Mouse (Mus musculus) kidney, postnatal 0 days (tissue): ENCODE results near the gene Kifc5b. TPM values are rescaled to one million over a fixed set of nuclear protein-coding genes. Genes with fewer than 3 reads are reported as not detected.

ENCODE experiments used
- ATAC-seq: fragments of 200-750 bp; cut with Nextera tagmentation; replicated peaks from 2 replicates; pipeline ENCODE4 v1.8.0; 2017; ENCODE audit warnings: low read depth, moderate number of reproducible peaks, moderate TSS enrichment, moderate library complexity; ENCODE audit not compliant: low FRiP score
- DNase-seq: peaks from one replicate; pipeline ENCODE4 v3.0.0-alpha.2; 2016; ENCODE audit warnings: low spot score
- H3K27ac ChIP-seq: fragments of 300-500 bp; sonication (generic); 2 replicates; pipeline ENCODE4 v1.5.1; 2014; ENCODE audit warnings: mild to moderate bottlenecking
- H3K27me3 ChIP-seq: fragments of 300-500 bp; sonication (generic); 2 replicates; pipeline ENCODE4 v1.6.1; 2014; ENCODE audit warnings: low read length, mixed read lengths; ENCODE audit not compliant: insufficient read depth
- H3K36me3 ChIP-seq: fragments of 300-500 bp; sonication (generic); 2 replicates; pipeline ENCODE4 v1.6.1; 2014; ENCODE audit warnings: low read length, mixed read lengths; ENCODE audit not compliant: insufficient read depth
- H3K4me1 ChIP-seq: fragments of 300-500 bp; sonication (generic); replicated peaks from 2 replicates; pipeline ENCODE4 v1.6.1; 2014; ENCODE audit warnings: antibody characterized with exemption, low read length, mixed read lengths; ENCODE audit not compliant: insufficient read depth
- H3K4me2 ChIP-seq: fragments of 300-500 bp; sonication (generic); 2 replicates; pipeline ENCODE4 v1.6.1; 2014; ENCODE audit warnings: mild to moderate bottlenecking, low read length, moderate library complexity, mixed read lengths
- H3K4me3 ChIP-seq: fragments of 300-500 bp; sonication (generic); replicated peaks from 2 replicates; pipeline ENCODE4 v1.5.1; 2014; ENCODE audit warnings: low read depth, low read length
- H3K9ac ChIP-seq: fragments of 300-500 bp; sonication (generic); 2 replicates; pipeline ENCODE4 v1.6.1; 2014; ENCODE audit warnings: low read depth, low read length
- H3K9me3 ChIP-seq: fragments of 300-500 bp; sonication (generic); replicated peaks from 2 replicates; pipeline ENCODE4 v1.6.1; 2016; ENCODE audit warnings: low read length, inconsistent platforms, mixed read lengths
- CTCF ChIP-seq: IDR thresholded peaks from 2 replicates; pipeline ENCODE4 v1.5.1; 2016; ENCODE audit warnings: antibody characterized with exemption, low read depth, mild to moderate bottlenecking, moderate library complexity
- WGBS: fragments of 180-500 bp; shearing (Covaris S2); extraction: QIAGEN DNeasy Blood & Tissue Kit; methylation state at CpG from one replicate; pipeline ENCODE4 v1.1.7; 2014; 5-methylcytosine and 5-hydroxymethylcytosine counted together
- microRNA-seq: library from miRNA; unstranded; fragments of <30 nt; microRNA quantifications from one replicate; pipeline ENCODE4, GENCODE M21; 2016
- polyA plus RNA-seq: library from polyadenylated mRNA; unstranded; fragments of >200 nt; fragmentation: Nextera tagmentation; extraction: Ambion mirVana; gene quantifications from 2 replicates; pipeline ENCODE4 v1.2.1, GENCODE M21; 2015

Gene Kifc5b
- polyA plus RNA-seq, 1 experiment from 2014 or later: 1.3 TPM

GRCm38 (mm10) chr17:26979426-26979825, 62.5 kb downstream of the Kifc5b start:
- no peak for DNase-seq
- peaks cover 13% of the 10 kb centered on the region for H3K36me3 ChIP-seq

GRCm38 (mm10) chr17:26981050-26981449, 64.2 kb downstream of the Kifc5b start:
- H3K9me3 ChIP-seq: no peaks in the 10 kb centered on the region
- H3K27ac ChIP-seq: no peak overlapping the region
- H3K4me2 ChIP-seq: no peak overlapping the region
- DNase-seq: no peak
- ATAC-seq: no peak
- H3K4me1 ChIP-seq: no peaks in the 10 kb centered on the region
- TF ChIP-seq CTCF: no peak
- no peaks in the 10 kb centered on the region for H3K27me3 ChIP-seq
- H3K4me3 ChIP-seq: no peak overlapping the region
- 57% methylated on average over 2 of the region's 2 CpGs for WGBS
- H3K36me3 ChIP-seq: peaks cover 13% of the 10 kb centered on the region
- H3K9ac ChIP-seq: no peak overlapping the region

More at GRCm38 (mm10) chr17:26979426-26979825, 62.5 kb downstream of the Kifc5b start:
- no peaks in the 10 kb centered on the region for H3K4me1 ChIP-seq
- TF ChIP-seq CTCF: no peak
- H3K4me2 ChIP-seq: no peak overlapping the region
- H3K9me3 ChIP-seq: no peaks in the 10 kb centered on the region
- H3K27ac ChIP-seq: no peak overlapping the region
- no peaks in the 10 kb centered on the region for H3K27me3 ChIP-seq
- no peak for ATAC-seq
- H3K9ac ChIP-seq: no peak overlapping the region
- no peak overlapping the region for H3K4me3 ChIP-seq
- 73% methylated on average over 2 of the region's 2 CpGs for WGBS

Small RNA genes within 50 kb of the gene (microRNA-seq; reads per million reads assigned to microRNA genes)
- gene Gm27775 (not detected), gene Mir3083 (not detected), gene Mir6968 (not detected)

Other genes with a start within 250 kb of the Kifc5b start
- gene Crebrf, start 201.4 kb upstream of the Kifc5b start, polyA plus RNA-seq: 13.8 and 17.6 TPM in 2 replicates
- 43.7 and 45.2 TPM in 2 replicates for gene Bnip1, start 136.0 kb upstream of the Kifc5b start, polyA plus RNA-seq
- gene Nkx2-5, start 72.1 kb upstream of the Kifc5b start, polyA plus RNA-seq: not detected in 2 replicates
- 8.8 and 9.8 TPM in 2 replicates for gene Phf1, start 16.0 kb downstream of the Kifc5b start, polyA plus RNA-seq
- gene Cuta, start 22.5 kb downstream of the Kifc5b start, polyA plus RNA-seq: 226 and 227 TPM in 2 replicates
- gene Syngap1, start 24.2 kb downstream of the Kifc5b start, polyA plus RNA-seq: 0.78 and 0.99 TPM in 2 replicates
- gene Zbtb9, start 56.1 kb downstream of the Kifc5b start, polyA plus RNA-seq: 11.1 and 12.1 TPM in 2 replicates
- gene Bak1, start 111.9 kb downstream of the Kifc5b start, polyA plus RNA-seq: 6.3 and 6.7 TPM in 2 replicates
- 4.1 and 4.2 TPM in 2 replicates for gene Itpr3, start 140.2 kb downstream of the Kifc5b start, polyA plus RNA-seq
- 286 and 315 TPM in 2 replicates for gene Uqcc2, start 216.8 kb downstream of the Kifc5b start, polyA plus RNA-seq